Mouse (Mus musculus) hindbrain, embryonic 12.5 days (tissue): ENCODE measurements at regions not wholly inside any gene's neighbourhood (a gene's known extent, or its start where the extent isn't known, plus 50 kb on each side); places are given as distances from the start of the nearest gene placed in this dataset.

Experiments
- ATAC-seq: fragments of 200-750 bp; cut with Nextera tagmentation; 2 replicates; pipeline ENCODE4 v1.8.0; 2017; ENCODE audit warnings: moderate TSS enrichment; ENCODE audit not compliant: low FRiP score
- H3K27ac ChIP-seq: fragments of 300-500 bp; sonication (generic); 2 replicates; pipeline ENCODE4 v1.5.1; 2016; ENCODE audit warnings: mild to moderate bottlenecking
- H3K27me3 ChIP-seq: fragments of 300-500 bp; sonication (generic); 2 replicates; pipeline ENCODE4 v1.6.1; 2016; ENCODE audit warnings: mild to moderate bottlenecking
- H3K36me3 ChIP-seq: fragments of 300-500 bp; sonication (generic); 2 replicates; pipeline ENCODE4 v1.6.1; 2016; ENCODE audit warnings: mild to moderate bottlenecking
- H3K4me1 ChIP-seq: fragments of 300-500 bp; sonication (generic); 2 replicates; pipeline ENCODE4 v1.6.1; 2016
- H3K4me2 ChIP-seq: fragments of 300-500 bp; sonication (generic); replicated peaks from 2 replicates; pipeline ENCODE4 v1.6.1; 2016; ENCODE audit warnings: mild to moderate bottlenecking
- H3K4me3 ChIP-seq: fragments of 300-500 bp; sonication (generic); 2 replicates; pipeline ENCODE4 v1.5.1; 2016; ENCODE audit warnings: mild to moderate bottlenecking
- H3K9ac ChIP-seq: fragments of 300-500 bp; sonication (generic); 2 replicates; pipeline ENCODE4 v1.6.1; 2016; ENCODE audit warnings: mild to moderate bottlenecking, moderate library complexity
- H3K9me3 ChIP-seq: fragments of 300-500 bp; sonication (generic); replicated peaks from 2 replicates; pipeline ENCODE4 v1.6.1; 2016; ENCODE audit warnings: mild to moderate bottlenecking
- WGBS: fragments of 180-500 bp; shearing (Covaris S2); methylation state at CpG from one replicate; pipeline ENCODE4 v1.1.7; 2016; 5-methylcytosine and 5-hydroxymethylcytosine counted together

DNA sequence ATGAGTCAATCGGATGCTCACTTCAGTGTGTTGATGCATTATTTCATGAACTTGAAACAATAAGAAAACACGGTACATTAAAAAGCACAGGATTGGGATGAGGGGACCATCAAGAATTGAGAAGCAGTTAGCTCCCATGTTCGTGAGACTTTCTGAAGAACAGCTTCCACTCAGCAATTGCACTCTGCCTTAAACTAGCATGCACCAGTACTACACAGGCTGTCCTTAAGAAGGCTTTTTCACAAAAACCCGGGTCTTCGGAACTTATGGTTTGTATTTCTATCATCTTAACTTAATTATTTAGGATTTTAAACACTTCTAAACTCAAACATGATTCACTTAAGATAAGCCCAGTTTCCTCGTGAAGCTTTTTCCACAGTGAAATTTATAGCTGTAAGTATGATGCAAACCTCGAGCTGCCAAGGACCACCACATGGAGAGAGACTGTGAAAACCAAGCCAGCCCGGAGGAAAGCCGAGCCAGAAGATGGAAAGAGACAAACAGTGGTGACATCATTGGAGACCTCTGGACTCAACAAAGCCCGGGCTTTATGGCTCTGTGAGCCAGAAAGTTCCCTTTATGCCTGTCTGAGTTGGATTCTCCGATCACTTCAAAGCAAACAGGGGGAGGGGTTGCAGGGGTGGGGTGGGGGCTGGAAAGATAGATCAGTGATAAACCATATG lies 162.7 kb upstream of the Atp2b1 start:
- Histone ChIP-seq H3K4me2 (no peak overlapping the region), H3K27me3 (no peaks in the 10 kb centered on the region), H3K36me3 (no peaks in the 10 kb centered on the region), H3K27ac (no peak overlapping the region), H3K4me3 (no peak overlapping the region), H3K9me3 (no peaks in the 10 kb centered on the region), H3K4me1 (0 out of 2 replicates have a peak, but pooled peaks cover 4% of the 10 kb centered on the region), H3K9ac (no peak overlapping the region)
- no peak for ATAC-seq
- 63% methylated on average over 11 of the region's 11 CpGs for WGBS

- Histone ChIP-seq H3K9ac (no peak overlapping the region), H3K27me3 (no peaks in the 10 kb centered on the region), H3K9me3 (no peaks in the 10 kb centered on the region), H3K4me1 (no peaks in the 10 kb centered on the region), H3K36me3 (no peaks in the 10 kb centered on the region), H3K4me2 (no peak overlapping the region), H3K27ac (no peak overlapping the region), H3K4me3 (no peak overlapping the region)
- ATAC-seq, result no peak
These were observed 153.1 kb upstream of the Atp2b1 start for GRCm38 (mm10) chr10:98761080-98761479.

DNA sequence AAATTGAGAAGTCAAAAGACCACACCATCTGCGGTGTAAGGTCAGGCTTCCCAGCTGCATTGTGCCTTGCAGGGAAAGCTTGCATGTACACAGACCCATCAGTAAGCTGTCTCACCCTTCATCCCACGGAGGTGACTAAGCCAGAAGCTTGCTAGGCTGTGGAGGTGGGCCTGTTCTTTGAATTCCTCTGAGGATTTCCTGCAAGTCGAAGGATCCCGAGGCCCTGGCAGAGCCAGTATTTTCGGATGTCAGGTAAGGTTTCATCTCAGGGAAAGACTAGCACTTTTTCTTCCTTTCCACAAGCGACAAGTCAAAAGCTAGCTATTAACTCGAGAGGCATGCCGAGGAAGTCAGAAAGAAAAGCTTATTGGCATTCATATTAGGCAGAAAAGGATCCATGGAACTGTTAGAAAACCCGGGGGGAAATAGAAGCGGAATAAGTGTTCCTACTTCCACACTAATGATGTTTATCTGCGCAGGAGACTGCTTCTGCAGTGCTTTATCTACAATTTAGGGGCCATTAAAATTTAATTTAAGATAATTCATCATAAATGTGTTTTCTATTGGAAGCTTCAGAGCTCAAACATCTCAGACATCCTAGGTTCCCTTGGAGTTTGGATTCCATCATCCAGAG lies 148.3 kb upstream of the Atp2b1 start:
- 68% methylated on average over 11 of the region's 11 CpGs for WGBS
- no peak overlapping the region for H3K27ac ChIP-seq
- no peaks in the 10 kb centered on the region for H3K36me3 ChIP-seq
- ATAC-seq, result no peak
- H3K9me3 ChIP-seq, result no peaks in the 10 kb centered on the region
- no peak overlapping the region for H3K9ac ChIP-seq
- no peak overlapping the region for H3K4me2 ChIP-seq
- H3K27me3 ChIP-seq, result no peaks in the 10 kb centered on the region
- no peak overlapping the region for H3K4me3 ChIP-seq
- H3K4me1 ChIP-seq, result no peaks in the 10 kb centered on the region

DNA sequence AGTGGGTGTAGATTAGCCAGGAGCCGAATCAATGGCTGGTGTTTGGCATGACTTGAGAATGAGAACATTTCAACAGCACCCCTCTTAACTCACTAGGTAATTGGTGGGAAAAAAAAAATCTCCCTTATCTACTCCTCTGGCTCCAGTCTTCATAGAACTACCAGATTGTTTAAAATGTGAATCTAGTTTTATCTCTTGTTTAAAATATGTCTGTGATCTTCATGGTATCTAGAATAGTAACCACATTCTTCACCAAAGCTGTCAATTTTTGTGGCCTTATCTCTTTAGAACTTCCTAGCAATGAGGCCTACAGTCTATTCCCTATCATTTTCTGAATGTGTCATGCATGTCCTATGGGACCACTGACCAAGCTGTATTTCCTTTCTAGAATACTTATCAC lies 134.4 kb upstream of the Atp2b1 start:
- H3K4me3 ChIP-seq, result no peak overlapping the region

GRCm38 (mm10) chr10:98780938-98781337 lies 133.3 kb upstream of the Atp2b1 start:
- Histone ChIP-seq H3K27me3 (no peaks in the 10 kb centered on the region), H3K27ac (no peak overlapping the region), H3K9me3 (no peaks in the 10 kb centered on the region), H3K9ac (no peak overlapping the region), H3K4me3 (no peak overlapping the region), H3K4me2 (no peak overlapping the region), H3K36me3 (no peaks in the 10 kb centered on the region), H3K4me1 (no peaks in the 10 kb centered on the region)
- no peak for ATAC-seq
- WGBS, result 87% methylated on average over 5 of the region's 5 CpGs

More for the DNA sequence above, 134.4 kb upstream of the Atp2b1 start:
- H3K27ac ChIP-seq, result no peak overlapping the region
- WGBS, result 91% methylated on average over 1 of the region's 1 CpGs
- no peaks in the 10 kb centered on the region for H3K27me3 ChIP-seq
- H3K9ac ChIP-seq, result no peak overlapping the region
- no peak overlapping the region for H3K4me2 ChIP-seq
- H3K4me1 ChIP-seq, result no peaks in the 10 kb centered on the region
- no peaks in the 10 kb centered on the region for H3K9me3 ChIP-seq
- H3K36me3 ChIP-seq, result no peaks in the 10 kb centered on the region
- no peak for ATAC-seq

GRCm38 (mm10) chr10:98781888-98782351 lies 132.3 kb upstream of the Atp2b1 start:
- 24% methylated on average over 3 of the region's 3 CpGs for WGBS
- no peak for ATAC-seq
- H3K9me3 ChIP-seq, result no peaks in the 10 kb centered on the region
- no peak overlapping the region for H3K9ac ChIP-seq
- no peaks in the 10 kb centered on the region for H3K36me3 ChIP-seq
- H3K27ac ChIP-seq, result no peak overlapping the region
- no peaks in the 10 kb centered on the region for H3K27me3 ChIP-seq
- no peak overlapping the region for H3K4me3 ChIP-seq
- no peak overlapping the region for H3K4me2 ChIP-seq
- no peaks in the 10 kb centered on the region for H3K4me1 ChIP-seq

DNA sequence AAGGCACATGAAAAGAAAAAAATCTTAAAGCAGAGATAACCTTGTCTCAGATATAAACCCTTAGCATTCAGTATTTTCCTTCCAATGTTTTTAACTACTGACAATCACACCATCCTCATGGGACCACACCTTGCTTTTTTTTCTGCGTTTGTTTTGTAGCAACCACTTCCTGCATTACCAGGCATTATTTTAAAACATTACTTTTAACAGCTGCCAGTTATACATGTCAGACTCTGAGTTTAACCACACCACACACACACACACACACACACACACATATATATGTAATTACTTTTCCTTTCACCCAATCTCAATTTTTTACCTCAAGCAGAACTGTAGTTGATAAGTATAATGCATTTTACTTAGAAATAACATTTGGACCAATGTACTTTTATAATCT lies 128.8 kb upstream of the Atp2b1 start:
- Histone ChIP-seq H3K4me1 (no peaks in the 10 kb centered on the region), H3K9ac (no peak overlapping the region), H3K9me3 (no peaks in the 10 kb centered on the region), H3K4me2 (no peak overlapping the region), H3K4me3 (no peak overlapping the region), H3K27ac (no peak overlapping the region), H3K27me3 (no peaks in the 10 kb centered on the region), H3K36me3 (no peaks in the 10 kb centered on the region)
- 77% methylated on average over 1 of the region's 1 CpGs for WGBS
- no peak for ATAC-seq

DNA sequence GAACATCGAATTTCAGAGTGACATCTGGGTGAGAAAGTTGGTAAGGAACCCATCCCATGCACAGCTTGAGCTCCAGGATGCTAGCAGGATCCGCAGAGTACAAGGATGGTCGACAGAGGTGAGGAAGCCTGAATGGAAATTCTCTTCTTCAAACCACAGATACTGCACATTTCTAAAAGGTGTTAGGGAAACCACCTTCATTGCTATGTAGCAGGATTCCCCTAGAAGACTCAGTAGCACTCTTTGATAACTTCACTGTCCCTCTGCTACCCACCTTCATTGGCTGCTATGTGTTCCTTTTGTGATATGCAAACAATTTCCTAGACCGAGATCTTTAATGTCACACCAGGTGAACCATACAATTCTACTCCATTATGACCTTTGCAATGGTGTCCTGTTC lies 128.1 kb upstream of the Atp2b1 start:
- H3K9me3 ChIP-seq, result no peaks in the 10 kb centered on the region
- H3K27me3 ChIP-seq, result no peaks in the 10 kb centered on the region
- H3K4me2 ChIP-seq, result no peak overlapping the region
- H3K36me3 ChIP-seq, result no peaks in the 10 kb centered on the region
- no peaks in the 10 kb centered on the region for H3K4me1 ChIP-seq
- ATAC-seq, result no peak
- no peak overlapping the region for H3K4me3 ChIP-seq
- no peak overlapping the region for H3K9ac ChIP-seq
- no peak overlapping the region for H3K27ac ChIP-seq
- whole genome bisulfite sequencing, result 86% methylated on average over 4 of the region's 4 CpGs

- Histone ChIP-seq H3K27ac (no peak overlapping the region), H3K9me3 (no peaks in the 10 kb centered on the region), H3K9ac (no peak overlapping the region), H3K4me2 (no peak overlapping the region), H3K4me3 (no peak overlapping the region), H3K4me1 (no peaks in the 10 kb centered on the region), H3K27me3 (no peaks in the 10 kb centered on the region), H3K36me3 (no peaks in the 10 kb centered on the region)
- ATAC-seq, result no peak
- WGBS, result 93% methylated on average over 9 of the region's 9 CpGs
These were observed 124.4 kb upstream of the Atp2b1 start for GRCm38 (mm10) chr10:98789763-98790162.

DNA sequence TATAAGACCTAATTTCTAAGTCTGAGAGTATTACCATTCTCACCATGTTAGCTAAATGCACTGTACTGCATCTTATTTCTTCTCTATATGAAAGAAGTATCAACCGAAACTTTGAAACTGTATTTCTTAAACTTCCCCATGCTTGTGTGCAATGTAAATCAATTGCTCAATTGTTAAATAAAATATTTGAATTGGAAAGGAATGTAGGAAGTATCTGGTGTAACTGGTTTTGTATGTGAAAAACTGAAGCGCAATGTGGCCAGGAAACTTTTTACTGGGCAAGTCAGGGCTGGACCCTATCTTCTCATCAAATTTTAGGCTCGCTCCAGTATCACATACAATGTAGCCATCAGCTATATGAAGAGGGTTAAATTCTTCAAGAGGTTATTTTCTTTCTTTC lies 123.8 kb upstream of the Atp2b1 start:
- Histone ChIP-seq H3K27ac (no peak overlapping the region), H3K9ac (no peak overlapping the region), H3K36me3 (no peaks in the 10 kb centered on the region), H3K4me1 (no peaks in the 10 kb centered on the region), H3K27me3 (no peaks in the 10 kb centered on the region), H3K4me2 (no peak overlapping the region), H3K9me3 (no peaks in the 10 kb centered on the region), H3K4me3 (no peak overlapping the region)
- ATAC-seq, result no peak
- WGBS, result 95% methylated on average over 3 of the region's 3 CpGs

GRCm38 (mm10) chr10:98792019-98792741 lies 122.0 kb upstream of the Atp2b1 start:
- no peak overlapping the region for H3K27ac ChIP-seq
- H3K4me3 ChIP-seq, result no peak overlapping the region
- no peak overlapping the region for H3K4me2 ChIP-seq
- H3K9ac ChIP-seq, result no peak overlapping the region
- H3K4me1 ChIP-seq, result no peaks in the 10 kb centered on the region
- no peak for ATAC-seq
- no peaks in the 10 kb centered on the region for H3K27me3 ChIP-seq
- no peaks in the 10 kb centered on the region for H3K9me3 ChIP-seq
- no peaks in the 10 kb centered on the region for H3K36me3 ChIP-seq
- 89% methylated on average over 4 of the region's 4 CpGs for WGBS

DNA sequence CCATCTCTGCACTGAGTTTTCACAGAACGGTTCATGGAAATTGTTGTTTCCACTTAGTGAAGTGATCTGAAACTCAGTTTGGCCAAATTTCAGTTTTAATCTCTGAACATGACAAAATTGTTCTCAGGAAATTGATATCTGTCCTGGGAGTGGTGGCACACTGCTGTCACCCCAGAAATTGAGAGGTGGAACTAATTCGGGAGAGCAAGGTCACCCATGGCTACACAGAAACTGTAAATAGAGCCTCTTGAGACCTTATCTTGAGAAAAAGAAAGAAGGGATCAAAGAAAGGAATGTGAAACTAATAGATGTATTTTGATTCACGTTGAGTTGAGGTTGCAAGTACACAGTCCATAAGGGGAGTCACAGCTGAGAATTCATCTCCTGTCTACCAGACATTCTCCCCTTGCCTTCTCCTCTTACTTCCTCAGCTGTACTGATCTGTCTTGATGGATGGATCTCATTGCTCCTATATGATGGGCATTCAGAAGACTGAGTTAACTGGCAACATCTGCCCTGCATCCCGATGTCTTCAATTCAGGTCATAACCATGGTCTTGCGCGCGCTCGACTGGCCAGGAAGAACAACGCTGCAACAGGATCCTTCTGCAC lies 120.2 kb upstream of the Atp2b1 start:
- no peak overlapping the region for H3K9ac ChIP-seq
- H3K36me3 ChIP-seq, result no peaks in the 10 kb centered on the region
- no peak overlapping the region for H3K27ac ChIP-seq
- no peaks in the 10 kb centered on the region for H3K9me3 ChIP-seq
- no peak overlapping the region for H3K4me3 ChIP-seq
- H3K27me3 ChIP-seq, result no peaks in the 10 kb centered on the region
- no peak for ATAC-seq
- H3K4me1 ChIP-seq, result no peaks in the 10 kb centered on the region
- H3K4me2 ChIP-seq, result no peak overlapping the region
- 86% methylated on average over 9 of the region's 9 CpGs for WGBS
